Mouse (Mus musculus) hindlimb bud, embryonic 11.5 days (tissue): ENCODE results near the gene Peak1.

Source experiments
- DNase-seq: peaks from one replicate; pipeline ENCODE4 v3.0.0-alpha.2; 2012; ENCODE audit warnings: low read depth, low spot score; ENCODE audit errors: extremely low spot score

The Peak1 gene

DNA sequence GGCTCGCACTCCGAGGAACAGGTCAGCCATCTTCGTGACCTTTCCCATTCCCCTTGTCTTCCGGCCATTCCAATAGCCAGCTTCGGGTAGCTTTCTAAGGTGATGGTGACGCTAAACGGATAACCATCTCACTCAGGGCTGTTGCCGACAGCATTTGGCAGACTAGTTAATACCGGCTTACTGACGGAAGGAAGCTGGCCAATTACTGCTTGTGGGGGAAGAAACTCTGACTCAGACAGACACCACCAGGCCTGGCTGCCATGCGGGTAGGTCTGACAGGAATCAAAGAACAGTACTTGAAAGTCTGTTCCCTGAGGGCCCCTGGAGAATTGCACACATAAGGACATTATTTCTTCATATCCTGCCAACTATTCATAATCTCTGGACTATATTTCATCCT lies 212.5 kb downstream of the Peak1 start:
- DNase-seq: no peak

- DNase-seq: no peak
Observed at GRCm38 (mm10) chr9:56204316-56204715, 213.6 kb downstream of the Peak1 start.

DNA sequence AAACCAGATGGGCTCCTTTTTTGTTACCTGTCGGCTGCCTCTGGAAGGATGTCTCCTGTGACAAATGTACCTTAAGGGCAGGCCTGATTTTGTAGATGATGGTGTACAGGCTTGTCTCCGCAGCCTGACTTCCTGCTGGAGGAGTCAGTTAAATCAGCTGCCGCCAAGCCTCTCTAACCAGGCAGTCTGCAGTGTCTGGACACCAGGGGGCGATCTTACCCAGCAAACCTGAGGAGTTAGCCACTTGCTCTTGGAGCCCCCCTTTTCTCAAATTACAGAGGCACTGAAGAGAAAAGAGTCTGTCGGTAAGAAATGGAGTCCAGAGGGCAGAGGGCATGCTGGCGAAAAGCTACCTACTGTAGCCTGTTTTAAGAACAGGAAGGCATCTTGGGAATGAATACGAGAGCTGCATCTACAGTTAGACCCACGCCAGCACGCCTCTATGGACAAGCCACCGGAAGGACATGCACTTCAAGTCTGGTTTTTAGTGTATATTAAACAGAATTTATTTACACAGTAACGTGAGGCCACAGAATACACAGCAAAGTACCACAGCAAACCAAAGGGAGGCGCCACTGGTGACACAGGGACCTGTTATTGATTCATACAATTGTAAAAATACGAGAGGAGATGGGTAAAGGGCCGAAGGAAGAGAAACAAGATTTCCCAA lies 217.1 kb downstream of the Peak1 start:
- peak; percentile 83 for DNase-seq

DNA sequence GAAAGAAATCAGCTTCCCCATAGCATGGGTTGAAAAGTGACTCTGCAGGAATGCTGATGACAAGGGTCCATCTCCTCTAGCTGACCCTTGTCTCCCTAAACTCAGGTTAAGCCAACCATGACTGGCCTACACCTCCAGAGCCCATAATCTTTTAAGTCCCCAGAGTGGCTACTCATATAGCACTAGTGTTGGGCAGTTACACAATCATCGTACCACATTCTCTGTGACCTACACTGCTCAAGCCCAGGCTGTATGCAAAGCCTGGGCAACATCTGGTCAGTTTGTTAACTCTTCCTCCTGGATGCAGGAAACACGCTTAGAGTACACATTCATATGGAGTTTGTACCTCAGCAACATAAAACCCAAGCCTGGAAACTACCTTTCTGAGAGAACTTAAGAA lies 217.7 kb downstream of the Peak1 start:
- DNase-seq: no peak

DNA sequence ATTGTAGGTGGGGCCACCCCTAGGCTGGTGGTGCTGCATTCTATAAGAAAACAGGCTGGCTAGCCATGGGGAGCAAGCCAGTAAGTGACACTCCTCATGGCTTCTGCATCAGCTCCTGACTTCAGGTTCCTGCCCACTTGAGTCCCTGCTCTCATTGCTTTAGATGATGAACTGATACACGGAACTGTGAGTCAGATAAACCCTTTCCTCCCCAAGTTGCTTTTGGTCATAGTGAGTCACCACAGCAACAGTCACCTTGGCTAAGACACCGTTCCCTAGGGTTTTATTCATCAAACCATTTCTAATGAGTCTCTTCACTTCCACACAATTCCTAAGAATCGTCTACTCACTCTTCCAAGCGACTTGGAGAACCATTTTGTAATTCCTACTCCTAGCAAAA lies 220.9 kb downstream of the Peak1 start:
- DNase-seq: no peak

- no peak for DNase-seq
Observed at GRCm38 (mm10) chr9:56195193-56195592, 222.7 kb downstream of the Peak1 start.

- no peak for DNase-seq
Observed at GRCm38 (mm10) chr9:56191498-56192455, 226.1 kb downstream of the Peak1 start.

DNA sequence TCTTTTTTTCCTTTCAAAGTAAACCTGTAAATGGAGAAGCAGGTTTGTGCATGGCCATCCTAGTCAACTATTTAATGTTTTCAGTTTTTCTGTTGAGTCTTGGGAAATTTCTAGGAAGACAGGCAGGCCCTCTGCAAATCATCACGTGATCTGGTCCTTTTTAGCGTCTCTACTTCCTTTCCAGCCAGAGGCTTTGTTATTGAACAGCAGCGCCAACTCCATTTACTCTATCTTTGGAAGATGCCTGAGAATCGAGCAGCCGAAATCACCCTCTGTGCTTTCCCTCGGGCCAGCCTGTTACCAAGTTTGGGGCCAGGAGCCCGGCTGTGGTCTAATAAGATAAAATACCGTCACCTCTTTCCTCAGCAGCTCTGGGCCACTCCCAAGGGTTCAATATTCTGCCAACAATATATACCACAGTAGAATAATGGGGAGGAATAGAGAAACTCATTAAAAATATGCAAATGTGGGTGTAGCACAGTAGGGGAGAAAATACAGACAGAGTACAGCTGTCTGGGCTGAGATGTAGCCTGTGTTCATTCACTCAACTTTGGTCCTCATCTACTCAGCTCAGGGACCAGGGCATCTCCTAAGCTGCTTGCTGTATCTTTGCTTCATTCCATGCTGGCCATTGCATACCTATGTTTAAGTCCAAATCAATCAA lies 237.6 kb downstream of the Peak1 start:
- no peak for DNase-seq

DNA sequence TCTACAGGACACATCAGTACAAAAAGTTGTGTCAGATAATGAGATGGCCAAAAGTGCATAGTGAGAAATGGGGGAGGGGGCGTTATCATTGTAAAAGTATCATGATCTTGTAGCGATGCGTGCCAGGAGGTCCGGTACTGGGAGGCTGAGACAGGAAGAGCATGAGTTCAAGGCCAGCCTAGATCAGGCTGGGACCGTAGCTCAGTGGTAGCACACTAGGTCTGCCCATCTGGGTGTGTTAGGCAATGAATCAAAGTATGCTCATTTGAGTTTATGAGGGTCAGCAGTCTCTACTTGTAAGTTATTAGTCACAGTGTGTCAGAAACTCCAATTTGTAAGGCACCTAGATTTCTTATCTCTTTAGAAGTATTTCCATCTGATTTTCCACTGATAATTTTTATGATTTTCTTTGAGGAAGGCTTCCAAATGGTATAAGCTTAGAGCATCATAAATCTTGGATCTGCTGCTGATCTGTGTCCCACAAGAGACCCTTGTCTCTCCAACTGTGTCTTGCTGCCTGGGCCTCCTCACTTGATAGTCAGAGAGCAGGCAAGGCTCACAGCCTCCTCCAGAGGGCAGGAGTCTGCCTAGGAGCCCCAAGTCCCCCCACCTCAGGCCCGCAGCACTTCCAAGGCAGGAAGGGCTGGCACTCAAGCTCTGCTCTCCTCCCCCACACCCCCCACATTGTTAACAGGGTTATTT lies 238.3 kb downstream of the Peak1 start:
- DNase-seq: no peak

- DNase-seq: no peak
Observed at GRCm38 (mm10) chr9:56177354-56177753, 240.5 kb downstream of the Peak1 start.

- no peak for DNase-seq
Observed at GRCm38 (mm10) chr9:56175316-56175715, 242.6 kb downstream of the Peak1 start.

DNA sequence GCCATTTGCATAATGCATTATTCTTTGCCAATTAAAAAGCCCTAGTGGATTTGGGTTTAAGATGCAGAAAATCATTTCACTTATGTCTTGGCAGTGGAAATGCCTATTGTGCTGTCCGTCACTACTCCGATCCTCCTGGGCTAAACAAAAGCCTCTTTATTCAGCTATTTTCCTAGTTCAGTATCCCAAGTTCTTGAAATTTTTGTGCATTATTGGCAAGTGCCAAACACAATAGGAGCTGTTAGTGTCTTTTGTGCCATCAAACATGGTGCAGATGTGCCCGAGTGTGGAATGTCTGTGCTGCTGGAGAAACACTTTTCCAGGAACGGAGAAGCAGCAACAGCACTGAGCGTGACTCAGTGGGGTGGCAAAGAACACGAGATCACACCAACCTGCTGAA lies 250.2 kb downstream of the Peak1 start:
- DNase-seq: no peak

- DNase-seq: no peak
Observed at GRCm38 (mm10) chr9:56166161-56166560, 251.7 kb downstream of the Peak1 start.

DNA sequence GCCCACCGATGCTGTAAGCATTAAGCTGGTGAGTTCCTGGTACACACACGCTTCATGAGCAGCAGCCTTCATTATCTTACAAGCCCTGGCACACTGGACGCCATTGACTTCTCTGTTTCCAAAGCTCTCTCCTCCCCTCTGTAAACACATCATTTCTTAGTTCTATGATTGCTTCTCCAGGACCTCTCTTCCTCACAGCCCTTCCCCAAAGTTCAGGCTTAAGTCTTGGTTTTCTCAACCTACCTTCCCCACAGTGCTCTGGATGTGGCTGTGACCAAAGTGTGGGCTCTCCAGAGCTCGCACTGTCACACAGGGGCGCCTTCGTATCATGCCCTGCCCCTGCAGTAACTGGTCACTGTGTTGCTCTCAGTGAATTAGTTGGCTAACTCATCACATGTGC lies 252.5 kb downstream of the Peak1 start, which contains the start of gene Tspan3:
Gene Tspan3 (minus strand): TSS at position 101 of the 400 bp plus-strand sequence.
- no peak for DNase-seq

GRCm38 (mm10) chr9:56160341-56161141 lies 257.3 kb downstream of the Peak1 start:
- DNase-seq: peak; percentile 37

GRCm38 (mm10) chr9:56159456-56159855 lies 258.4 kb downstream of the Peak1 start:
- DNase-seq: no peak

GRCm38 (mm10) chr9:56158077-56158476 lies 259.8 kb downstream of the Peak1 start:
- DNase-seq: no peak

- no peak for DNase-seq
Observed at GRCm38 (mm10) chr9:56154572-56154971, 263.3 kb downstream of the Peak1 start.

- no peak for DNase-seq
Observed at GRCm38 (mm10) chr9:56152482-56153007, 265.3 kb downstream of the Peak1 start.
